Mouse (Mus musculus): ENCODE data around the gene Rnf208. TPM values are rescaled to one million over a fixed set of nuclear protein-coding genes. Genes with fewer than 3 reads are reported as not detected.
"Not testable (repeated sequence)": the region's sequence is repeated elsewhere in the genome, so short reads cannot be mapped to it uniquely, and the experiment has no call there.

The Rnf208 gene
- total RNA-seq, 2 experiments from 2014 or later, result 1.5 to 1.7 TPM

DNA sequence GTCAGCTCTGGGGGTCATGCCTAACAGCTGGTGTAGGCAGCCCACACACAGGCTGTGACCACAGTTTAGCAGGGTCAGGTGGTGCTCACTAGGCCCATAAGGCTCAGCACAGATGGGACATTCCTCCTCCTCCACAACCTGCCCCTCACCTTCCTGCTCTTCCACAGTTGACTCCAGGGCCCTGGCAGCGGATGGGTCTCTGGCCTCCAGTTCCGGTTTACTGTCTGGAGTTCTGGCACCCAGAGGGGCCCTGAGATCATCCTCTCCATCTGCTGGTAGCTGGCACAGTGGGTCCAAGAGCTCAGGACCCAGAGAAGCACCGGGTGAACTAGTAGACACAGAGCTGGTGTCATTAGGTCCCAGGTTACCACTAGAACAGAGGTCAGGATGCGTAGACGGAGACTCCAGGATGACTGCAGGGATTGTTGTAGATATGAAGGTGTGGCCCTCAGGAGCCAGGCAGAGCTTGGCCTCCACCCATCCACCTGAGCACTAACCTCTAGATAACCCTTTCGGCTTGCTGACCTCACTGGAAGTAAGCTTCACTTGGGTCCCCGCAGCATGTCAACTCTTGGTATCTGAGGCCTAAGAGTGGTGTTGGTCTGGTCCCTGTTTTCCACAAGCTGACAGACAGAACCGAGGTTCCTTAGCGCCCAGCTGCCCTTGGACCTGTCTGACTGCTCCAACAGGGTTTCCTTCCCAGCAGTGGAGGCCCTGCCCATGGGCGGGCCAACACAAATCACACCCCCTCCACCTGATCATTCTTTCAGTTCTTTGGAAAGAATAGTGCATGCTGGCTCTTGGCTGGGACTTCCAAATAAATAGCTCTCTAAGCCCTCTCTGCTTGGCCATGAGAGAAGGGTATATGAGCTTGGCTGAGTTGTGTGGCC, 4.4 kb downstream of the Rnf208 start, which contains the start of gene AL732309.1:
AL732309.1 (minus strand) TSS at position 681 of the 890 bp plus-strand sequence.
- no peak for DNase-seq

GRCm38 (mm10) chr2:25252331-25252730, 10.3 kb downstream of the Rnf208 start:
- DNase-seq, result no peak

DNA sequence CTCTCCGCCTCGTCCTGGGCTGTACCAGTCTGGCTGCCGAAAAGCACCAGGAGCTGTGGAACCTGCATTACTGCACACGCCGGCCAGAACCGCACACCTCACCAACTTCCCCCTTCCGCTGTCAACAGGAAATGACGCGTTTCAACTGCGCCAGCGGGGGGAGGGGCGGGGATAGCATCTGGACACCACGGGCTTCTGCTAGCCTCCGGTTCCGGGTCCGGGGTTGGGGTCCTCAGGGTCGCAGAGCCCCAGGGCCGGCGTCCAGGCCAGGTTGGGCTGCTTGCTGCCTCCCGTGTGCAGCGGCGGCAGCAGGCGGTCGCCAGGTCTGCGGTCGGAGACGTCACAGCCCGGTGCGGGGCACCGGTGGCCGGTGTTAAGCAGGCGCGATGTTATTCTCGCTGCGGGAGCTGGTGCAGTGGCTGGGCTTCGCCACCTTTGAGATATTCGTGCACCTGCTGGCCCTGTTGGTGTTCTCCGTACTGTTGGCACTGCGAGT, 13.3 kb downstream of the Rnf208 start, which contains the start of gene Tmem203:
Tmem203 (plus strand) TSS at position 156 of the 496 bp plus-strand sequence.
- DNase-seq, result peak; percentile 91 to 95

DNA sequence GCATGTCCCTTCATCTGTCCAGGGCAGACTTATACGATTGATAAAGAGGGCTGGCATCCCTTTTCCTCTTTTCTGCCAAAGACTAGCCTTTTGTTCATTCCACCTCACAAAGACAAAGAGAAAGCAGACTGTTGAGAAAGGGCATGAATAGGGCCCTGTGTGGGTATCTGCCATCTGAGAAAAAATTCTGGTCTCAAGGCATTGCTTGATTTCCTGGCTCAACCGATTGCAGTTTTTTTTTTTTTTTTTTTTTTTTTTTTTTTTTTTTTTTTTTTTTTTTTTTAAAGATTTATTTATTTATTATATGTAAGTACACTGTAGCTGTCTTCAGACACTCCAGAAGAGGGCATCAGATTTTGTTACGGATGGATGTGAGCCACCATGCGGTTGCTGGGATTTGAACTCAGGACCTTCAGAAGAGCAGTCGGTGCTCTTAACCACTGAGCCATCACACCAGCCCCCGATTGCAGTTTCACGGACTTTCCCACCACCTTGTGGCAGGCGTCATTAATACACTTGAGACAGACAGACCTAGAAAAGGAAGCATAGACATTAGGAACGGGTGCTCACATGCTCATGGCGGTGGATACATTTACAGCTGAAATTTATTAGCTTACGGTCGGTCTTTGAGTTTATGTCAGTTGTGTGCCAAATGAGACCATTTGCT, 14.5 kb downstream of the Rnf208 start:
- peak; percentile 30 to 58 for DNase-seq

- not testable (repeated sequence) for DNase-seq
These were observed 15.2 kb downstream of the Rnf208 start for GRCm38 (mm10) chr2:25257250-25257649.

GRCm38 (mm10) chr2:25258887-25259286, 16.8 kb downstream of the Rnf208 start:
- no peak for DNase-seq

- DNase-seq, result no peak
These were observed 19.8 kb downstream of the Rnf208 start for GRCm38 (mm10) chr2:25261870-25262269.

GRCm38 (mm10) chr2:25262291-25262767, 20.3 kb downstream of the Rnf208 start, which contains the start of gene Tprn:
Gene Tprn (plus strand): TSS chr2:25262618.
- peak; percentile 94 to 98 for DNase-seq

GRCm38 (mm10) chr2:25262795-25263622, 21.0 kb downstream of the Rnf208 start:
- DNase-seq, result peak; percentile 26 to 35

DNA sequence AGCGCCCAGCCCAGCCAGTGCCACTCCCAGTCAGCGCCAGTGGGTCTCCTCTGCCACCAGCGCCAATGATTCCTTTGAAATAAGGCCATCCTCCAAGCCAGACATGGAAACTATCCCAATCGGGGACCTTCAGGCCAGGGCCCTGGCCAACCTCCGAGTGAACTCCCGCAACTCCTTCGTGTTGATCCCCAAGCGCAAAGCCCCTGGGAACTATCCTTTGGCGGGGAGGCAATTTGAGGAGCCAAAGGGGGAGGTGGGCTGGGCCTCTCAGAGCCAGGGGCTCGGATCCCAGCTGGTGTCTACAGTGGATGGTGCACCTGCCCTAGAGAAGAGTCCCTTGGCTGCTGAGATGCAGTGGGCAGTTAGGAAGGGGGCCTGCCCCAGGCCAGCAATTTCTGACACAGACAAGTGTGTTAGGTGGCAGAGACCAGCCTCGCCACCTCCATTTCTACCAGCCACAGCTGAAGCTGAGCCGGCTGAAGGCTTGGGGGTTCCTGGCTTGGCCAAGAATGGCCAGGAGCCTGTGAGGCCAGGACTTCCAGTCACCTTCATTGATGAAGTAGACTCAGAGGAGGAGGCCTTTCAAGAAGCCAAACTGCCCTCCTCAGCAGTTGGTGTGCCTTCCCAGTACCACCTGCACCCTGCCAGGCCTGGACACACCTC, 21.7 kb downstream of the Rnf208 start:
- no peak for DNase-seq

- no peak for DNase-seq
These were observed 22.2 kb downstream of the Rnf208 start for GRCm38 (mm10) chr2:25264286-25264660.

- DNase-seq, result no peak
These were observed 22.8 kb downstream of the Rnf208 start for GRCm38 (mm10) chr2:25264851-25265250.

DNA sequence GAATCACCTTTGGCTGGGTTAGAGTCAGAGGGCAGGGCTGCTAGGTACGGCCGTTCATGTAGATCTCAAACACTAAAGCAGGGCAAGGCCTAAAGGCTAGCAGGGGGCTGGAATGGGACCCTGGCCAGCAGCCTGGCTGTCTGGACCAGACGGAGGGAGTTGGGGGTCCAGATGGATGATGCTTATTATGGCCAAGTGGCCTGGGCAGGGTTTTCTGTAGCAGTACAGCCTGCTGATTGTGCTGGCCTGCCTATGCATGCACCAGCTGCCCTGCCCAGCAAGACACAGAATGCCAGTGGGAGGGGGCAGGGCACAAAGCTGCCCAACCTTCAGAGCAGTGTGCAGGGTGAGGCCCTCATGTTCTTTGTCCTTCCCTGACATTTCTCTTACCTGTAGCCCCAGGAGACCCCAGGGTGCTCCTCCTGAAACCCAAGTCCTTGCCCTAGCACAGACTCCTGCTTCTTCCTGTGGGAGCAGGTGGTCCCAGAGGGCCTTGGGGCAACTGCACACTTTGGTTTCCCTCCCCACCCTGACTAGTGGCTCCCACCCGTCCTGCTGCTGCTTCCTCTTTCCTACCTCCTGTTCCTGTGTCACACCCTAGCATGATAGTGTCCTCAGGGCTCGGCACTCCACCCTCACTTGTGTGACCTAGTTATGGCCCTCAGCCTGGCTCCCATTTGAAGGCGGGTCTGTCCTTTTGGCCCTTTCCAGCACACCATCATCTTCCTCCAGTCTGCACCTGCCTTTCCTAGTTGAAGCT, 24.0 kb downstream of the Rnf208 start:
- peak; percentile 49 to 76 for DNase-seq

GRCm38 (mm10) chr2:25266720-25267119, 24.7 kb downstream of the Rnf208 start:
- peak; percentile 59 to 73 for DNase-seq

DNA sequence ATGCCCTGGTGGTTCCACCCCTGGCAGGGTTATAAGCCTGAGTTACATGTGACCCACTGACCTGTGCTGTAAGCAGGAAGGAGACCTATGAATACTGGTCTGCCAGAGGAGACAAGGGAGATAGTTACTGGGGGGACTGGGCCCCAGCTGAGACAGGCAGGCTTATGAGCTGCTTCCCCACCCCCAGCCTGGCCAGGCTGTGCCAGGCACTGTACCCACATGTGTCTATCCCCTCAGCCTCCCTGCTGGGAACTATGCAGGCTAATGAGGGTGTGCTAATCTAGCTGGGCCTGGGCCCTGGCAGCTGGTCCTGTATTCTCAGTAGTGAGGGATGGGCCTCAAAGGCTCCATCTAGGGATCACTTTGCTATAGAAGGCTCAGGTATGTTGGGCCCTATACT, 25.2 kb downstream of the Rnf208 start:
- no peak for DNase-seq

DNA sequence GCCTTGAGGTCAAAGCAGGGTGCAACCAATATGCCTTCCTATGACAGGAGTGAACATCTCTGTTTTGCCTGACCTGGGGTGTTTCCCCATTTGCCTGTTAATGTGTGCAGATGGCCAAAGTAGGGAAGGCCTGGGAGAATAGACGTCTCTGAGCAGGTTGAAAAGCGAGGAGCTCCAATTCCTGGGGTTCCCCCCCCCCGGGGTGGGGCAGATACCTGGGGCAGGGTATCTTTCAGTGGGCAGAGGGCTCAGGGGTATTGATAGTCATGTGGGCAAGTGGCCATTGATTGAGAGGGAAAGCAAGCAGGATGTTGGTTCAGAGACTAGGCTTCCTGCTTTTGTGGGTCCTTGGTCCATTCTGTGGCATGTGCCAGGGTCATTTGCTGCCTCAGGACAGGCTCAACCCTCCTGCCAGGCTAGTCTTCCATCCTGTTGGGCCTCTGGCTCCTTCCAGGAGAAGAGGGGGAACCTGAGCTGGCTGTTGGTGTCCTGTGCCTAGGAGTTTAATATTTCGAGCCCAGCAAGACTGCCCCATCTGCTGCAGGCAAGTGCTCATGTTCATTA, 25.8 kb downstream of the Rnf208 start:
- DNase-seq, result no peak

- DNase-seq, result peak; percentile 97 to 99
These were observed 29.9 kb downstream of the Rnf208 start, which contains the start of the genes Ssna1 and Anapc2 for GRCm38 (mm10) chr2:25271827-25272511. Gene Ssna1 (minus strand): TSS chr2:25272438. Gene Anapc2 (plus strand): TSS chr2:25272478.

- DNase-seq, result no peak
These were observed 30.5 kb downstream of the Rnf208 start for GRCm38 (mm10) chr2:25272515-25272914.

- DNase-seq, result no peak
These were observed 31.0 kb downstream of the Rnf208 start for GRCm38 (mm10) chr2:25273010-25273409.

All from heart, adult 18-20 months (tissue).